Mouse (Mus musculus): Measurements from ENCODE around the gene Calhm3. TPM values are rescaled to one million over a fixed set of nuclear protein-coding genes. Genes with fewer than 3 reads are reported as not detected.

Gene Calhm3
- total and polyA plus RNA-seq, 2 experiments from 2014 or later = not detected

DNA sequence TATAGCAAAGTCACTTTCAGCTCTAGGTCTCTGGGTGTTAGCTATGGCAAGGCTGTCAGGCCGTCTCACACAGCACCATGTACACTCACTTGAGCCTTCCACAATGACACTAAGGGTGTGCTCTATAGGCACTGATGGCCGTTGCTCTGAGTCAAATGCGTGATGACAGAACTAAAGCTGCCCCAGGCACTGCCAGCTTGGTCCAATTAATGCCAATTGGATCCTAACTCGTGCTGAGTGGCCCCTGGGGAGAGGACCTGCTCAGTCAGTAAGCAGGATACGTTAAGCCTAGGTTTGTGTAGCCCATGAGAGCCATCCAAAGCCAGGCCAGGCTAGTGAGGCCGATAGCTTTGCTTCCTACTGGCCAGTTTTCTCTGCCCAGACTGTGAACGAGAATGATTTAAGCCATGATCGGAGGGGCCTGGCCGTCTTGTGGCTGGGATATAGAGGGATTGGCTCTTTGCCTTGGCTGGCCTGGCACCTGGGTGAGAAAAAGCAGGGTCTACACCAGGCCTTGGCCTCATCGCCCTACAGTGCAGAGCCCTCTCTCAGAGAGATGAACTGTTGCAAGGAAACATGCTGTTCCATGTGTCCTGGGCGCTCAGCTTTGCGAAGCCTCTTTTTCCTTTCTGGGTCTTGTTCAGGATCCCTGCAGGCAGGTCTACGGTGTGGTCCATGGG lies 41.2 kb upstream of the Calhm3 start:
- Histone ChIP-seq H3K27me3 (ENCODE audit: control insufficient read depth, insufficient read depth, low read length) (no peaks in the 10 kb centered on the region), H3K4me3 (ENCODE audit: low read depth, low read length) (no peak overlapping the region), H3K4me1 (ENCODE audit: control insufficient read depth, insufficient read depth) (no peaks in the 10 kb centered on the region), H3K9ac (replicated peaks; ENCODE audit: low read depth, low read length) (no peak overlapping the region), H3K4me2 (ENCODE audit: low read depth, low read length) (no peak overlapping the region), H3K9me3 (replicated peaks; ENCODE audit: control insufficient read depth, low read length) (no peaks in the 10 kb centered on the region), H3K36me3 (replicated peaks; ENCODE audit: control insufficient read depth, insufficient read depth, low read length) (no peaks in the 10 kb centered on the region), H3K27ac (ENCODE audit: low read depth) (no peak overlapping the region)
- 81% methylated on average over 13 of the region's 13 CpGs for WGBS
- no peak for DNase-seq (ENCODE audit: low spot score)
- TF ChIP-seq EP300 (IDR thresholded peaks at IDR 0.05; ENCODE audit: low read depth) (no peak), CTCF (IDR thresholded peaks at IDR 0.05; ENCODE audit: low read depth) (no peak)
- no peak for ATAC-seq (ENCODE audit: insufficient read depth, low read depth)

DNA sequence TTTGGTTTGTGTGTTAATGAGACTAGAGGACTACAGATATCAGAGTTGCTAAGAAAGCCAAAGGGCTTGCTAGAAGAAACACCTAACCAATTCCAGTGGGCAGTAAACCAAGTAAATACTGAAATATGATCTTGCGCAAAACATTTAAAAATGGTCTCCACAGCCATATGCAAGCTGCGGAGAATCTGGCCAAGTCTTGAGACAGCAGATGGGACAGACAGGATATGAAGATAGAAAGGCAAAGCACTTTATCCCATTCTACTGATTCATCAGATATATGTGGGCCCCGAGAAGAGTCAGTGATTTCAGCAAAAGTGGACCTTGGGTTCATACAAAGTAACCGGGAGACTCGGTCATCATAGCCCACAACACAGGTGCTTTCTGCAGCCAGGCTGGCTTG lies 34.6 kb upstream of the Calhm3 start:
- Histone ChIP-seq H3K4me3 (ENCODE audit: low read depth, low read length) (no peak overlapping the region), H3K36me3 (replicated peaks; ENCODE audit: control insufficient read depth, insufficient read depth, low read length) (no peaks in the 10 kb centered on the region), H3K27me3 (ENCODE audit: control insufficient read depth, insufficient read depth, low read length) (no peaks in the 10 kb centered on the region), H3K4me1 (ENCODE audit: control insufficient read depth, insufficient read depth) (no peaks in the 10 kb centered on the region), H3K27ac (ENCODE audit: low read depth) (no peak overlapping the region), H3K9ac (replicated peaks; ENCODE audit: low read depth, low read length) (no peak overlapping the region), H3K9me3 (replicated peaks; ENCODE audit: control insufficient read depth, low read length) (no peaks in the 10 kb centered on the region), H3K4me2 (ENCODE audit: low read depth, low read length) (no peak overlapping the region)
- DNase-seq (ENCODE audit: low spot score) (no peak), ATAC-seq (ENCODE audit: insufficient read depth, low read depth) (no peak)
- TF ChIP-seq EP300 (IDR thresholded peaks at IDR 0.05; ENCODE audit: low read depth) (no peak), CTCF (IDR thresholded peaks at IDR 0.05; ENCODE audit: low read depth) (no peak)
- 91% methylated on average over 5 of the region's 5 CpGs for WGBS

DNA sequence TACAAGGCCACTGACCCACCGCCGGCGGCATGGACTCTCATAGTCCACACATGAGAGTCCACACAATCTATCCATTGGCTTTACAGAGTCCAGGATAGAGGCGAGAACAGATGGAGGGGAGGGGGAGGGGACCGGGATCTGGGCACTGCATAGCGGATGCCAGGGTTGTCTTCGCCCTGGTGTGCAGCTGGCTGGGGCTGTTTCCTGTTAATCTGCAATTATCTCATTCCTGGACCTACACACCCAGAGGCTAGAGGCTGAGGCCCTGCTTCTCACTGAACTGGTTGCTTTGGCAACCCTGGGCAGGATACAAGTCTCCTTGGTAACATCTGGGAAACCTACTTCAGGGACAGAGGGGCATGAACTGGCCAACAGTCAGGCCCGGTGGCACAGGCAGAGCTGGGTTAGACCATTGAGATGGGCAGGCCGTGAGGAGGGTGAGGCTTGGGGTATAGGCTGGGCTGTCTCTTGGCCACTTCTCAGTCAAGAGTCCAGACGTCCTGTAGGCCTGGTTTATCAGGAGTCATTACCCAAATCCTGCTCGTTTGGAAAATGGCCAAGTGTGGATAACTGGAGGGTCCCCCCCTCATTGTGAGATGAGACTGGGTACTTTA lies 31.1 kb upstream of the Calhm3 start:
- ATAC-seq (ENCODE audit: insufficient read depth, low read depth) = peak; percentile 36; the same call in 1 of the 2 replicates
- Histone ChIP-seq H3K27me3 (ENCODE audit: control insufficient read depth, insufficient read depth, low read length) (0 out of 2 replicates have a peak, but pooled peaks cover 5% of the 10 kb centered on the region), H3K9me3 (replicated peaks; ENCODE audit: control insufficient read depth, low read length) (no peaks in the 10 kb centered on the region), H3K36me3 (replicated peaks; ENCODE audit: control insufficient read depth, insufficient read depth, low read length) (no peaks in the 10 kb centered on the region), H3K4me1 (ENCODE audit: control insufficient read depth, insufficient read depth) (no peaks in the 10 kb centered on the region), H3K4me3 (ENCODE audit: low read depth, low read length) (no peak overlapping the region), H3K27ac (ENCODE audit: low read depth) (no peak overlapping the region), H3K9ac (replicated peaks; ENCODE audit: low read depth, low read length) (no peak overlapping the region), H3K4me2 (ENCODE audit: low read depth, low read length) (no peak overlapping the region)
- TF ChIP-seq EP300 (IDR thresholded peaks at IDR 0.05; ENCODE audit: low read depth) (no peak), CTCF (IDR thresholded peaks at IDR 0.05; ENCODE audit: low read depth) (no peak)
- no peak for DNase-seq (ENCODE audit: low spot score)
- 61% methylated on average over 11 of the region's 11 CpGs for WGBS

DNA sequence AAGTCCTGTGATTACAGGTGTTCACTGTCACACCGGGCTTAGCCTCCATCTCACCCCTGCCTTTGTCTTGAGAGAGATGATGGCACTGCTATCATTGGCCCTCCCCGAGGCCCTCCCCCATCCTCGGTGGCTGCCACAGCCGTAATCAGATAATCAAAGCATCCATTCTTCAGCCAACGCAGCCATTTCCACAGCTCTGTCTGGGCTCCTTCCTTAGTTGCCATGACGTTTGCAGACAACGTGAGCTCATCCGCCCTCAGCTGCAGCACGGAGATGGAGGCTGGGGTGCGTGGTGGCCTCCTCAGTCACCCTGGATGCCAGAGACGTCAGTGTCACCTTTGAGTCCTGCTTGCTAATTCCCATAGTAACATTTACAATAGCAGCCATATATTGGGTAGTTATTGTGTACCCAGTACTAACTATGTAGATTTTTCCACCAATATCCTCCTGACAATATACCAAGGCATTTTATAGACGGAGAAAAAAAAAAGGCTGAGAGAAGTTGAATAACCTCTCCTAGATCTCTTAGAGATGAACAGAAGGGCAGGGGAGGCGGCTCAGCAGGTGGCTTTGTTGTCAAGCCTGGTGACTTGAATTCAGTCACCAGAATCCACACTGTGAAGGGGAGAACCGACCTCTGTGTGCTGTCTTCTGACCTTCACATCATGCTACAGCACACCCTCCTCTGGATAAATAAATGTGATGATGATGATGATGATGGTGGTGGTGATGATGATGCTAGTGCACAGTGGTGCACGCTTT lies 29.1 kb upstream of the Calhm3 start:
- H3K36me3 ChIP-seq (replicated peaks; ENCODE audit: control insufficient read depth, insufficient read depth, low read length) = no peaks in the 10 kb centered on the region
- H3K9me3 ChIP-seq (replicated peaks; ENCODE audit: control insufficient read depth, low read length) = 0 out of 2 replicates have a peak, but pooled peaks cover 1% of the 10 kb centered on the region
- TF ChIP-seq CTCF (IDR thresholded peaks at IDR 0.05; ENCODE audit: low read depth) (no peak), EP300 (IDR thresholded peaks at IDR 0.05; ENCODE audit: low read depth) (no peak)
- WGBS = 42% methylated on average over 15 of the region's 15 CpGs
- no peak overlapping the region for H3K4me2 ChIP-seq (ENCODE audit: low read depth, low read length)
- ATAC-seq (ENCODE audit: insufficient read depth, low read depth) (no peak), DNase-seq (ENCODE audit: low spot score) (no peak)
- no peak overlapping the region for H3K27ac ChIP-seq (ENCODE audit: low read depth)
- H3K4me3 ChIP-seq (ENCODE audit: low read depth, low read length) = no peak overlapping the region
- H3K27me3 ChIP-seq (ENCODE audit: control insufficient read depth, insufficient read depth, low read length) = peaks cover 6% of the 10 kb centered on the region; the same call in 1 of the 2 replicates
- no peak overlapping the region for H3K9ac ChIP-seq (replicated peaks; ENCODE audit: low read depth, low read length)
- no peaks in the 10 kb centered on the region for H3K4me1 ChIP-seq (ENCODE audit: control insufficient read depth, insufficient read depth)

DNA sequence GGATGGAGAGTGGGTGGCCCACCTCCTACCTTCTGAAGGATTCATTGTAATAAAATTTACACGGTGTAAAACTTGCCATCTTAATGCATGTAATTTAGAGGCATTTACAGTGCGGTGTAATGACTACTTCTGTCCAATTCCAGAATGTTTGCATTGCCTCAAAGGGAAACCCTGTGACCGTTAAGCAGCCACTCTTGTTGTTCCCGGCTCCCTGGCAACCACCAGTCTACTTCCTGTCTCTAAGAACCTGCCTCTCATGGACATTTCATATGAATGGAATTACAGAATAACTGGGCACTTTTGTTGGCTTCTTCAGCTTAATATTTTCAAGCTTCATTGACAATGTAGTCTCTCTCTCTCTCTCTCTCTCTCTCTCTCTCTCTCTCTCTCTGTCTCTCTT lies 27.2 kb upstream of the Calhm3 start:
- Histone ChIP-seq H3K27ac (ENCODE audit: low read depth) (no peak overlapping the region), H3K36me3 (replicated peaks; ENCODE audit: control insufficient read depth, insufficient read depth, low read length) (no peaks in the 10 kb centered on the region), H3K9ac (replicated peaks; ENCODE audit: low read depth, low read length) (no peak overlapping the region), H3K9me3 (replicated peaks; ENCODE audit: control insufficient read depth, low read length) (0 out of 2 replicates have a peak, but pooled peaks cover 4% of the 10 kb centered on the region), H3K4me1 (ENCODE audit: control insufficient read depth, insufficient read depth) (no peaks in the 10 kb centered on the region), H3K4me2 (ENCODE audit: low read depth, low read length) (no peak overlapping the region), H3K4me3 (ENCODE audit: low read depth, low read length) (no peak overlapping the region), H3K27me3 (ENCODE audit: control insufficient read depth, insufficient read depth, low read length) (peaks cover 24% of the 10 kb centered on the region)
- 60% methylated on average over 4 of the region's 4 CpGs for WGBS
- DNase-seq (ENCODE audit: low spot score) (peak; percentile 21), ATAC-seq (ENCODE audit: insufficient read depth, low read depth) (no peak)
- no peak for TF ChIP-seq EP300 (IDR thresholded peaks at IDR 0.05; ENCODE audit: low read depth)
- TF ChIP-seq CTCF (IDR thresholded peaks at IDR 0.05; ENCODE audit: low read depth) = no peak
